Mouse (Mus musculus) heart, embryonic 16.5 days (tissue): ENCODE results near the gene Cdc34. TPM values are rescaled to one million over a fixed set of nuclear protein-coding genes. Genes with fewer than 3 reads are reported as not detected.

Experiments used
- ATAC-seq: fragments of 200-750 bp; cut with Nextera tagmentation; replicated peaks from 2 replicates; pipeline ENCODE4 v1.8.0; 2017; ENCODE audit warnings: moderate number of reproducible peaks; ENCODE audit not compliant: insufficient read depth, low FRiP score; ENCODE audit errors: extremely low read depth
- H3K27ac ChIP-seq: fragments of 300-500 bp; sonication (generic); 2 replicates; pipeline ENCODE4 v1.5.1; 2014; ENCODE audit warnings: mild to moderate bottlenecking, low read length, control low read depth, moderate library complexity
- H3K27me3 ChIP-seq: fragments of 300-500 bp; sonication (generic); 2 replicates; pipeline ENCODE4 v1.6.1; 2014; ENCODE audit warnings: low read length, mixed read lengths; ENCODE audit not compliant: control insufficient read depth, insufficient read depth
- H3K36me3 ChIP-seq: fragments of 300-500 bp; sonication (generic); 2 replicates; pipeline ENCODE4 v1.6.1; 2014; ENCODE audit not compliant: control insufficient read depth, insufficient read depth
- H3K4me1 ChIP-seq: fragments of 300-500 bp; sonication (generic); 2 replicates; pipeline ENCODE4 v1.6.1; 2014; ENCODE audit warnings: low read length, mixed read lengths; ENCODE audit not compliant: control insufficient read depth, insufficient read depth
- H3K4me2 ChIP-seq: fragments of 300-500 bp; sonication (generic); 2 replicates; pipeline ENCODE4 v1.6.1; 2014; ENCODE audit warnings: low read depth, mild to moderate bottlenecking, control low read depth, low read length
- H3K4me3 ChIP-seq: fragments of 300-500 bp; sonication (generic); 2 replicates; pipeline ENCODE4 v1.5.1; 2014; ENCODE audit warnings: mild to moderate bottlenecking, control low read depth, low read length
- H3K9ac ChIP-seq: fragments of 300-500 bp; sonication (generic); 2 replicates; pipeline ENCODE4 v1.6.1; 2014; ENCODE audit warnings: low read length, control low read depth
- H3K9me3 ChIP-seq: fragments of 300-500 bp; sonication (generic); replicated peaks from 2 replicates; pipeline ENCODE4 v1.6.1; 2016; ENCODE audit warnings: low read length; ENCODE audit not compliant: control insufficient read depth
- WGBS: fragments of 180-500 bp; shearing (Covaris S2); extraction: QIAGEN DNeasy Blood & Tissue Kit; methylation state at CpG from one replicate; pipeline ENCODE4 v1.1.7; 2014; 5-methylcytosine and 5-hydroxymethylcytosine counted together
- polyA plus RNA-seq: library from polyadenylated mRNA; unstranded; fragments of >200 nt; fragmentation: Nextera tagmentation; extraction: Ambion mirVana; gene quantifications from 2 replicates; pipeline ENCODE4 v1.2.1, GENCODE M21; 2015

Cdc34 gene
- polyA plus RNA-seq, 1 experiment from 2014 or later = 101 TPM

DNA sequence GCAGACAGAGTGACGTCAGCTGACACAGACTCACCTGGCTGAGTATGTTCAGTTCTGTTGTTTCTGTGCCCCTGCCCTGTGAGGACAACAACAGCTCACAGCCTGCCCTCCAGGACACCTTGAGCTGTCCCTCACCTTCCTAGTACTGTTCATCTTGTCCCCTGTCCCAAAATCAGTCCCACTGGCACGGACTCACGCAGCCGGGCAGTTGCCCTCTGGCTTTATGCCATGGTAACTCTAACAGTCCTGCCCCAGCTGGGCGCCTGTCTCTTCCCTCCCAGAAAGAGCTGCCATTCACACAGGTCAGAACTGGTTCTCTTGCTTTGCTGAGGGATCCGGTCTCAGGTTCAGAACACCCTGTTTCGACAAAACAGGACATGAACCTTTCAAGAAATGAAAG lies 29.2 kb upstream of the Cdc34 start:
- WGBS = 78% methylated on average over 7 of the region's 7 CpGs
- Histone ChIP-seq H3K4me2 (no peak overlapping the region), H3K27me3 (peaks cover 13% of the 10 kb centered on the region), H3K9me3 (no peaks in the 10 kb centered on the region), H3K9ac (no peak overlapping the region), H3K4me1 (no peaks in the 10 kb centered on the region), H3K4me3 (no peak overlapping the region), H3K36me3 (no peaks in the 10 kb centered on the region), H3K27ac (no peak overlapping the region)
- no peak for ATAC-seq

DNA sequence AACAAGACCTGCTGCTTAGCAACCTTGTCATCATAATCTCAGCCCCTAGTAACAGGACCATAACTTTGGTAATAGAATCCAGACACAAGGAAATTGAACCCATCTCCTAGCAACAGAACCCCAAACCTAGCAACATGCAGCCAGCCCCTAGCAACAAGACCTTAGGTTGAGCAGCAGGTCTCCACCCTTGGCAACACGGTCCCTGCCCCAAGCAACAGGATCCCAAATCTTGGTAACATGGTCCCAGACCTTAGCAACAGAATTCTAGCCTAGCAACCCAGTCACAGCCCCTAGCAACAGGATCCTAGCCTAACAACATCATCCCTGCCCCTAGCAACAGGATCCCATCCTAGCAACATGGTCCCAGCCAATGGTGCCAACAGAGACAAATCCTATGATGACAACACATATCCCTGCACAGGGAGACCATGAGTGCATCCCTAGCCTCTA lies 27.0 kb upstream of the Cdc34 start:
- Histone ChIP-seq H3K4me3 (no peak overlapping the region), H3K4me1 (no peaks in the 10 kb centered on the region), H3K27ac (no peak overlapping the region), H3K9me3 (no peaks in the 10 kb centered on the region), H3K27me3 (peaks cover 13% of the 10 kb centered on the region), H3K36me3 (no peaks in the 10 kb centered on the region), H3K4me2 (no peak overlapping the region), H3K9ac (no peak overlapping the region)
- no peak for ATAC-seq
- 40% methylated on average over 1 of the region's 1 CpGs for WGBS

DNA sequence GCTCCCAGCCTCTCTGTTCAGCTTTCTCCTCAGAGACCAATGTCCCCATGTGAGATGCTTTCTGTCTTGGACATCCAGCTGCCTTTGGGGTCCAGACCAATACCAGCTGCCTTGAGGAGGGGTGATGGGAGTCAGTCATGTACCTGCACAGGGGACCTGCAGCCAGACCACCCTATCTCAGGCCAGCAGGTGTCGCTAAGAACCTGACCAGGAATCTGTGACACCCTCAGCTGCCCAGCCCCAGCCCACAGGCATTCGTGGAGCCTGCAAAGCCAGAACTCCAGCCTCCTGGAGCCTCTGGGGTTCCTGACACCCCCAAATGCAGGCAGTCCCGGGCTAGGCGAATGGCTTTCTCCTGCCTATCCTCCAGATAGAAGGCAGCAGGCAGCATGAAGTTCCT lies 23.2 kb upstream of the Cdc34 start:
- no peak for ATAC-seq
- Histone ChIP-seq H3K4me3 (no peak overlapping the region), H3K36me3 (no peaks in the 10 kb centered on the region), H3K9me3 (0 out of 2 replicates have a peak, but pooled peaks cover 2% of the 10 kb centered on the region), H3K27ac (no peak overlapping the region), H3K27me3 (peaks cover 6% of the 10 kb centered on the region), H3K4me1 (no peaks in the 10 kb centered on the region), H3K4me2 (no peak overlapping the region), H3K9ac (no peak overlapping the region)
- WGBS = 20% methylated on average over 4 of the region's 4 CpGs

DNA sequence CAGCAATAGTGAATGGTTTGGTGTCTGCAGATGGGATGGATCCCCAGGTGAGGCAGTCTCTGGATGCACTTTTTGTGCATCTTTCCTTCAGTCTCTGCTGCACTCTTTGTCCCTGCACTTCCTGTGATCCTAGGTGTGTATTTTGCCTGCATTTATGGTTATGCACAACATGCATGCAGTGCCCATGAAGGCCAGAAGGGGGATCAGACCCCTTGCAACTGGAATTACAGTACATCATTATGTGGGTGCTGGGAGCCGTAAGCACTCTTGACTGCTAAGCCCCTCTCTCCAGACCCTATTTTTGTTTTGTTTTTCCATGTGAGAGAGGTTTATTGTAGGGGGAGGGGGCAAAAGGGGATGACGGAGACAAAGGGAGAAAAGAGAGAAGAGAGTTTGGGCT lies 21.7 kb upstream of the Cdc34 start:
- Histone ChIP-seq H3K4me2 (no peak overlapping the region), H3K4me1 (no peaks in the 10 kb centered on the region), H3K27ac (no peak overlapping the region), H3K36me3 (no peaks in the 10 kb centered on the region), H3K27me3 (peaks cover 7% of the 10 kb centered on the region), H3K9me3 (0 out of 2 replicates have a peak, but pooled peaks cover 2% of the 10 kb centered on the region), H3K4me3 (no peak overlapping the region), H3K9ac (no peak overlapping the region)
- 84% methylated on average over 2 of the region's 2 CpGs for WGBS
- no peak for ATAC-seq

DNA sequence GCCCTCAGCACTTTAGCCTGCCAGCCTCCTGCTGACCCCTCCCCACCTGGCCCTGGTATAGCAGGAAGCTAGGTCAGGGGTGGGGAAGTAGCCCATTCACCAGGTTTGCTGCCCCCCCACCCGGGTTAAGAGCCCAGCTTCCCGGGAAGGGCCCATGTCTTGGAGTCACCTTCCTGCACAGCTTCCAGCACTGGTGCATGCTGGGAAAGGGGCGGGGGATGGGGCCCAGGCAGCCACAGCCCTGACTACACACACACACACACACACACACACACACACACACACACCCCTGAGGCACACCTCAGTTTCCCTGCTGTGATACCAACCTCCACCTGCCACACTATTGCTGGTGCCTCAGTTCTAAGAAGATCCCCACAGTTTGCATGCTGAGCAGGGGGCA lies 20.1 kb upstream of the Cdc34 start:
- Histone ChIP-seq H3K9ac (no peak overlapping the region), H3K4me1 (no peaks in the 10 kb centered on the region), H3K4me3 (no peak overlapping the region), H3K36me3 (no peaks in the 10 kb centered on the region), H3K4me2 (no peak overlapping the region), H3K9me3 (0 out of 2 replicates have a peak, but pooled peaks cover 2% of the 10 kb centered on the region), H3K27ac (no peak overlapping the region), H3K27me3 (0 out of 2 replicates have a peak, but pooled peaks cover 3% of the 10 kb centered on the region)
- no peak; the same call in 1 of the 2 replicates for ATAC-seq
- WGBS = 40% methylated on average over 3 of the region's 3 CpGs

DNA sequence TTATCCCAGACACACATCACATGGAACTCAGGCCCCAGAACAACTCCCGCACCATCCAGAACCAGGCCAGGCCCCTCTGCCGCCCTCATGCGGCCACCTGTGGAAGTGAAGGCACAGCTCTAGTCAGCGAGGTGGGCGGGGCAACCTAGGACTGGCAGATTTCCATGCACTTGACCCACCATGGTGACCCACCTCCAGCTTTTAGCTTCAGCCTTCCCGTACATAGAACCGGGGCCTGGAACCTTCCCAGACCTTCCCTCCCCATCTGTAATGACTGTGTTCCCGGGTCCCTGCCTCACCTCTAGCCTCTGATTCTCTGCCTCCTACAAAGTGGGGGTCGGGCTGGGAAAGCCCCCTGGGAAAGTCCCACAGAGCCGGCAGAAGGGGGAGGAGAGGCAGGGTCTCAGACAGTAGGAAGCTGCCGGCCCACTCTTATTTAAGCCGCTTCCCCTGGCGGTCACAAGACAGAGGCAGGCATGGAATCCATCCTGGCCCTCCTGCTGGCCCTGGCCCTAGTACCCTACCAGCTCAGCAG lies 17.8 kb upstream of the Cdc34 start, which contains the start of gene Madcam1:
Madcam1 (plus strand) TSS at position 429 of the 535 bp plus-strand sequence.
- Histone ChIP-seq H3K36me3 (no peaks in the 10 kb centered on the region), H3K9me3 (0 out of 2 replicates have a peak, but pooled peaks cover 2% of the 10 kb centered on the region), H3K4me2 (no peak within 1 kb of the TSS), H3K27ac (no peak within 1 kb of the TSS), H3K27me3 (0 out of 2 replicates have a peak, but pooled peaks cover 3% of the 10 kb centered on the region), H3K4me1 (0 out of 2 replicates have a peak, but pooled peaks cover 3% of the 10 kb centered on the region), H3K9ac (no peak within 1 kb of the TSS), H3K4me3 (no peak within 1 kb of the TSS)
- ATAC-seq = no peak
- WGBS = 13% methylated on average over 13 of the region's 13 CpGs

DNA sequence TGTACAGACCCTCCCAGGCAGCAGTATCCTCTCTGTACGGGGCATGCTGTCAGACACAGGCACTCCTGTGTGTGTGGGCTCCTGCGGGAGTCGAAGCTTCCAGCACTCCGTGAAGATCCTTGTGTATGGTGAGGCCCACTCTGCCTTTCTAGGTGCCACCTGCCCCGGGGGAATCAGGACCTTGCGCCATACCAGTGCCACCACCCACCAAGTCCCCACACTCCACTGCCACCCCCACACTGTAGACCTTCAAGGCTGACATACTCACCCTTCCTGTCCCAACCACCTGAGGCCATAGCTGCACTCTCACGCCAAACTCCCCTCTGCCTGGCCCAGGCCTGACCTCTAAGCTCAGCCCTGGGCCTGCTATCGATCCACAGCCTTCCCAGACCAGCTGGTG lies 16.9 kb upstream of the Cdc34 start:
- Histone ChIP-seq H3K4me3 (no peak overlapping the region), H3K9me3 (0 out of 2 replicates have a peak, but pooled peaks cover 2% of the 10 kb centered on the region), H3K27me3 (0 out of 2 replicates have a peak, but pooled peaks cover 3% of the 10 kb centered on the region), H3K9ac (no peak overlapping the region), H3K36me3 (no peaks in the 10 kb centered on the region), H3K4me1 (peaks cover 5% of the 10 kb centered on the region), H3K4me2 (no peak overlapping the region), H3K27ac (no peak overlapping the region)
- no peak for ATAC-seq
- WGBS = 83% methylated on average over 8 of the region's 8 CpGs

DNA sequence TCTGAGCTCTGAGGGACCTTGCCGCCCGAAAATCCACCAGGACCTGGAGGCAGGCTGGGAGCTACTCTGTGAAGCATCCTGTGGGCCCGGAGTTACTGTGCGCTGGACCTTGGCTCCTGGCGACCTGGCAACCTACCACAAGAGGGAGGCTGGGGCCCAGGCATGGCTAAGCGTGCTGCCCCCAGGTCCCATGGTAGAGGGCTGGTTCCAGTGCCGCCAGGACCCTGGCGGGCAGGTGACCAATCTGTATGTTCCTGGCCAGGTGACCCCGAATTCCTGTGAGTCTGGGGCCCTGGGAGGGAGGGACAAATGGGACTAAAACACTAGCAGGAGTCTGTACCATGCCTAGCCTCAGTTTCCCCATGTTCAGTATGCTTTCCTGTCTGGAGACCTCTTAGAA lies 15.5 kb upstream of the Cdc34 start:
- Histone ChIP-seq H3K4me1 (peaks cover 14% of the 10 kb centered on the region), H3K9me3 (no peaks in the 10 kb centered on the region), H3K4me2 (no peak overlapping the region), H3K4me3 (no peak overlapping the region), H3K36me3 (no peaks in the 10 kb centered on the region), H3K27ac (no peak overlapping the region), H3K9ac (no peak overlapping the region), H3K27me3 (0 out of 2 replicates have a peak, but pooled peaks cover 3% of the 10 kb centered on the region)
- 67% methylated on average over 9 of the region's 9 CpGs for WGBS
- no peak for ATAC-seq

DNA sequence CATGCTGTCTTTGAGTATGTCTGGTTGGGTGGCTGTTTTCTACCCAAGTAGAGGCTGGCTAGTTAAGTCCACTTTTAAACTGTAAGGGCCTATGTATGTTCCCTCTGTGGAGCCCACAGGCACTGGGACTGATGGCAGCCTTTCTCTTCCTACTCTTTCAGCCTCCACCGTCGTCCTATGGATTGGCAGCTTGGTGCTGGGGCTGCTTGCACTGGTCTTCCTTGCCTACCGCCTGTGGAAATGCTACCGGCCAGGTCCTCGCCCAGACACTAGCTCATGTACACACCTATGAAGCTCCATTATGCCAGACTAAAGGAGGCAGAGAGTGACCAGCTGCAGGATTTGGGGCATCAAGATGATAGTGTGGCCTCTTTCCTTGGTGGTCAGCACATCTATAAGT lies 13.9 kb upstream of the Cdc34 start:
- H3K9ac ChIP-seq = no peak overlapping the region
- H3K27me3 ChIP-seq = 0 out of 2 replicates have a peak, but pooled peaks cover 3% of the 10 kb centered on the region
- H3K4me1 ChIP-seq = peaks cover 14% of the 10 kb centered on the region
- WGBS = 84% methylated on average over 5 of the region's 5 CpGs
- H3K36me3 ChIP-seq = no peaks in the 10 kb centered on the region
- no peaks in the 10 kb centered on the region for H3K9me3 ChIP-seq
- H3K27ac ChIP-seq = no peak overlapping the region
- no peak overlapping the region for H3K4me3 ChIP-seq
- ATAC-seq = no peak
- no peak overlapping the region for H3K4me2 ChIP-seq
